Mouse (Mus musculus): Measurements from ENCODE around the gene Ap2a2.
A peak's percentile ranks its signal among the peaks of the same experiment; 100 is the strongest.
"Not testable (repeated sequence)": the region's sequence is repeated elsewhere in the genome, so short reads cannot be mapped to it uniquely, and the experiment has no call there.

Ap2a2 gene

GRCm38 (mm10) chr7:141661481-141661880, 99.5 kb downstream of the Ap2a2 start:
- no peak for DNase-seq (ENCODE audit: low spot score)

GRCm38 (mm10) chr7:141662223-141662622, 100.2 kb downstream of the Ap2a2 start:
- no peak for DNase-seq (ENCODE audit: low spot score)

GRCm38 (mm10) chr7:141666190-141666589, 104.2 kb downstream of the Ap2a2 start:
- DNase-seq (ENCODE audit: low spot score): peak; percentile 67

GRCm38 (mm10) chr7:141669097-141669496, 107.1 kb downstream of the Ap2a2 start:
- DNase-seq (ENCODE audit: low spot score): not testable (repeated sequence)

GRCm38 (mm10) chr7:141670999-141671398, 109.0 kb downstream of the Ap2a2 start:
- no peak for DNase-seq (ENCODE audit: low spot score)

GRCm38 (mm10) chr7:141671626-141672291, 109.8 kb downstream of the Ap2a2 start:
- no peak for DNase-seq (ENCODE audit: low spot score)

GRCm38 (mm10) chr7:141678922-141679321, 116.9 kb downstream of the Ap2a2 start:
- DNase-seq (ENCODE audit: low spot score): no peak

All from testis, postnatal 10 days (tissue).